Mouse (Mus musculus): ENCODE measurements at regions not wholly inside any gene's neighbourhood (a gene's known extent, or its start where the extent isn't known, plus 50 kb on each side); places are given as distances from the start of the nearest gene placed in this dataset.

DNA sequence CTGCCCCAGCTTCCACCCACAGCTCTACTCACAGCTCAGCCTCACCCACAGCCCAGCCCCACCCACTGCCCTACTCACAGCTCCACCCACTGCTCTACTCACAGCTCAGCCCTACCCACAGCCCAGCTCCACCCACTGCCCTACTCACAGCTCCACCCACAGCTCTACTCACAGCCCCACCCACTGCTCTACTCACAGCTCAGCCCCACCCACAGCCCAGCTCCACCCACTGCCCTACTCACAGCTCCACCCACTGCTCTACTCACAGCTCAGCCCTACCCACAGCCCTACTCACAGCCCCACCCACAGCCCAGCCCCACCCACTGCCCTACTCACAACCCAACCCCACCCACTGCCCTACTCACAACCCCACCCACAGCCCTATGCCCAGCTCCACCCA is 56.5 kb upstream of the Phox2b start:
- Histone ChIP-seq H3K9ac (no peak overlapping the region), H3K4me2 (no peak overlapping the region), H3K9me3 (no peaks in the 10 kb centered on the region), H3K27me3 (replicated peaks) (no peaks in the 10 kb centered on the region), H3K4me3 (replicated peaks) (no peak overlapping the region), H3K4me1 (no peaks in the 10 kb centered on the region), H3K27ac (no peak overlapping the region), H3K36me3 (no peaks in the 10 kb centered on the region)
- ATAC-seq (ENCODE audit: insufficient read depth, low FRiP score, low read depth), result peak; percentile 35; the same call in 1 of the 2 replicates

DNA sequence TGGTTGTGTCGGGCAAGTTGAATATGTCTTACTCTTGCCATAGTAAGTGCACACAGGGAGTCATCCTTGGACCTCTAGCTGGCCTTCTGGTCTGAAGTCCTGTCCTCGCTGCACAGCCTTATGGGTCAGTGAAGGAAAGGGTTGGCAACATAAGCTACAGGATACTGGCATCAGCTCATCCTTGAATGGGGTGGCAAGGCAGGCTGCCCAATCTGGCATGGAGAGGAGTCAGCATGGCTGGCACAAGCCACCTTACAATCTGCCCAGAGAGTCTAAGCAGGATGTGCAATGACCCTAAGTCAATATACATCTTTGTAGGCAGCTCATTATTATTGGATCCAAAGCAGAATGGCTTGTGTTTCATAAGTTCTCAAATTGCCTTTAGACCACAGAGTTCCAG is 57.8 kb upstream of the Phox2b start:
- 91% methylated on average over 2 of the region's 2 CpGs for WGBS
- no peak for ATAC-seq (ENCODE audit: insufficient read depth, low FRiP score, low read depth)
- H3K9ac ChIP-seq, result no peak overlapping the region
- H3K4me1 ChIP-seq, result no peaks in the 10 kb centered on the region
- no peaks in the 10 kb centered on the region for H3K9me3 ChIP-seq
- no peaks in the 10 kb centered on the region for H3K36me3 ChIP-seq
- no peaks in the 10 kb centered on the region for H3K27me3 ChIP-seq (replicated peaks)
- no peak overlapping the region for H3K4me3 ChIP-seq (replicated peaks)
- H3K4me2 ChIP-seq, result no peak overlapping the region
- no peak overlapping the region for H3K27ac ChIP-seq

DNA sequence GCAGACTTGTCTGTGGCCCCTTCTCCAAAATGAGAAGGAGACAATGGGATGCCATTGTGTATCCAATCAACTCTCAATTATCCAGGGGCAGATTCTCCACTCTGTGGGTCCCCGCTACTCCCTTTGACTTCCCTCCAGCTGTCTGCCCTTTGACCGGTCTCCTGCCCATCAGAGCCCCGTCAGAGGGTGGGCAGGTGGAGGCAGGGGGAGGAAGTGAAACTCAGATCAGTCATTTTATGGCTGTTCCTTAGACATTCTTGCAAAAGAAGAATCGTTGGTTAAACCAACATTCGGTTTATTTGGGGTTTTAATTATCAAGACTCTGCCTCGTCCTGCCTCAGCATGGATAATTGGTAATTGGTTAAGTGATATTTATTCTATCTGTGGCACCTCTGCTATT is 77.7 kb upstream of the Phox2b start:
- ATAC-seq (ENCODE audit: insufficient read depth, low FRiP score, low read depth), result no peak
- no peaks in the 10 kb centered on the region for H3K4me1 ChIP-seq
- no peaks in the 10 kb centered on the region for H3K36me3 ChIP-seq
- H3K9me3 ChIP-seq, result no peaks in the 10 kb centered on the region
- no peak overlapping the region for H3K4me2 ChIP-seq
- 58% methylated on average over 6 of the region's 6 CpGs for WGBS
- H3K27ac ChIP-seq, result no peak overlapping the region
- H3K9ac ChIP-seq, result no peak overlapping the region
- no peaks in the 10 kb centered on the region for H3K27me3 ChIP-seq (replicated peaks)
- H3K4me3 ChIP-seq (replicated peaks), result no peak overlapping the region

DNA sequence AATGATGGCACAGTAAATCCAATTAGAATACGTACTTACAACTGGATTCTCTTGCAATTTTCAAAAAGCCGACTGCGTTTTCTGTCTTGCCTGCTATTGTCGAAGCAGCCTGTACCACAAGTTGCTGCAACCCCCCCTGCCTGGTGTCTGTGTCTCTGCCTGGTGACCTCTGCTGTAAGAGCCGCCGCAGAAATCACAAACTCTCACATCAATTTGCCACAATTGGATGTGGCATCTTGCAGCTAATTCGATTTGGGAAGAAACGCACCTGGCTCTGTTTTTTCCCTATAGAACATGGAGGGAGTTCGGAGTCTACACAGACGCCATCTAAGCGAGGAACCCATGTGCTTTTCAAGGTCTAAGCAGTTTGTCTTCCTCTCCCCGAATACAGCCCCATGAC is 80.1 kb upstream of the Phox2b start:
- Histone ChIP-seq H3K9ac (no peak overlapping the region), H3K27ac (no peak overlapping the region), H3K4me1 (no peaks in the 10 kb centered on the region), H3K36me3 (no peaks in the 10 kb centered on the region), H3K27me3 (replicated peaks) (no peaks in the 10 kb centered on the region), H3K4me2 (no peak overlapping the region), H3K4me3 (replicated peaks) (no peak overlapping the region), H3K9me3 (no peaks in the 10 kb centered on the region)
- 77% methylated on average over 12 of the region's 12 CpGs for WGBS
- no peak for ATAC-seq (ENCODE audit: insufficient read depth, low FRiP score, low read depth)

DNA sequence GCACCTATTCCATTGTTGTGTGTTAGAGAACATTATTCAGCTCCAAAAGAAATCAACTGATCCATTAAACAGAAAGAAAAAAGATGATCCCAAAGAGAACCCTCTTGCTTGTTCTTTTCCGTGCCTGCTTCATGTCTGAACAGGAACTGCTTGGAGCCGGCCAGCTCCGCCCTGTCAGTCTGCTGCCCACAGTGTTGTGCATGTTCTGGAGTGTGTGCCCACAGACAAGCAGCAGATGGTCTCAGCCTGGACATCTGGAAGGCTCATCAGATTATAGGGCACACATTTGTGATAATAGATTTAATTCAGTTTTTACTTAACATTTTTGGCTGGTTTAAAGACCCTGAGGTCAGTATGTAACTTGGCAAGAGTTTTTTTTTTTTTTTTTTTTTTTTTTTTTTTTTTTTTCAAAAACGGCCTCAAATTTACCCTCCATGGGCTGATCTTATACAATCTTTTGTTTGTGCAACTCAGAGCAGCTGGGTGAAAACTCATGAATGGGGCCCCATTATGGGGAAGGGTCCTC is 70.9 kb upstream of the Tmem33 start:
- peak; percentile 43; the same call in 1 of the 2 replicates for ATAC-seq (ENCODE audit: insufficient read depth, low FRiP score, low read depth)
- Histone ChIP-seq H3K4me3 (replicated peaks) (no peak overlapping the region), H3K27ac (no peak overlapping the region), H3K9ac (no peak overlapping the region), H3K27me3 (replicated peaks) (no peaks in the 10 kb centered on the region), H3K9me3 (no peaks in the 10 kb centered on the region), H3K36me3 (no peaks in the 10 kb centered on the region), H3K4me1 (no peaks in the 10 kb centered on the region), H3K4me2 (no peak overlapping the region)
- WGBS, result 62% methylated on average over 4 of the region's 4 CpGs

DNA sequence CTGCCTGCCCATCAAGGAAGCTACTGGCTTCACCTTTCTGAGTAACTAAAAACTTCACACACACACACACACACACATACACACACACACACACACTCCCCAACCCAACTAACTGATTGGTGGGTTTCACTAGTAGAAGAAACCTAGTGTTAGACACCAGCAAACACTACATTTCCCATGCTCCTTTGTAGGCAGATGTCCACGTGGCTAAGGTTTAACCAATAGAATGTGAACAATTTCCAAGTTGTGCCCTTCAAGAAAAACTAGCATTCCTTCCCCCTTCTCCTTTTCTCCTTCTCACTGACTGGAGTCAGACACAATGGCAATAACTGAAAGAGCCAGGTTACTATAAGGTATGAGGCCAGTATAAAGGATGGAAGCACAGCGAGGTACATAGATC is 66.3 kb upstream of the Tmem33 start:
- Histone ChIP-seq H3K4me3 (replicated peaks) (no peak overlapping the region), H3K27ac (no peak overlapping the region), H3K9ac (no peak overlapping the region), H3K4me1 (no peaks in the 10 kb centered on the region), H3K9me3 (no peaks in the 10 kb centered on the region), H3K4me2 (no peak overlapping the region), H3K27me3 (replicated peaks) (no peaks in the 10 kb centered on the region), H3K36me3 (no peaks in the 10 kb centered on the region)
- ATAC-seq (ENCODE audit: insufficient read depth, low FRiP score, low read depth), result no peak
- 70% methylated on average over 2 of the region's 2 CpGs for WGBS

DNA sequence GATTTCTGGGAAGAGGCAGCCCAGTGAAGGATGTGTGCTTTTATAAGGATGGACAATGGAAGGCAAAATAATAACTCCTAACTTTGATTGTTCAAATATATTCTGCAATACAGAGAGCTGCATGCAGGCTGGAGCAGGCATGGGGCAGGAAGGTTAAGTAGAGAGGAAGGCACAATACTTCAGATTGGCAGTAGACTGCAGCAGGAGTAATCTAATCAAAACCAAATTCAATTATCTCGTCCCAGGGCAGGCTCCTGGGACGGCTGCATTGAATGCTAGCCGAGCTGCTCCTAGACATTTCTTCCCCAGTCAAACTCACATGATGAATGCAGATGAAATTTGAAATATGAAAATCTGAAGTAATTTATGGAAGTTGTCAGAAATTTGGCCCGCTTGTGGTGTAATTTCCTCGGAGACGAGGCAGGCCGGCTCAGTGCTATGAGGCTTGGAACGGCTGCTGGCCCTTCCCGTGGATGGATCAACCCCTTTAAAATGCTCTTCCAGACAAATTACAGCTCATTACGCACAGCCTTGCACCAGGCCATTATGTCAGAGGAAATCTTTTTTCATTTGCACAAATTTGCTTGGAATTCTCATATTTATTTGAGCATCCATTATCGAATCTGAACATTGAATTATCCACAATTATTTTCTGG is 55.2 kb upstream of the Tmem33 start:
- Histone ChIP-seq H3K27me3 (replicated peaks) (peaks cover 3% of the 10 kb centered on the region; the same call in 1 of the 2 replicates), H3K4me2 (no peak overlapping the region), H3K4me1 (no peaks in the 10 kb centered on the region), H3K9ac (no peak overlapping the region), H3K27ac (no peak overlapping the region), H3K9me3 (no peaks in the 10 kb centered on the region), H3K4me3 (replicated peaks) (no peak overlapping the region), H3K36me3 (no peaks in the 10 kb centered on the region)
- ATAC-seq (ENCODE audit: insufficient read depth, low FRiP score, low read depth), result peak; percentile 47; the same call in 1 of the 2 replicates
- WGBS, result 63% methylated on average over 11 of the region's 11 CpGs

Data from stomach, embryonic 15.5 days (tissue).